ENCODE assay signal across 8 mouse cellular contexts in the genomic region with DNA sequence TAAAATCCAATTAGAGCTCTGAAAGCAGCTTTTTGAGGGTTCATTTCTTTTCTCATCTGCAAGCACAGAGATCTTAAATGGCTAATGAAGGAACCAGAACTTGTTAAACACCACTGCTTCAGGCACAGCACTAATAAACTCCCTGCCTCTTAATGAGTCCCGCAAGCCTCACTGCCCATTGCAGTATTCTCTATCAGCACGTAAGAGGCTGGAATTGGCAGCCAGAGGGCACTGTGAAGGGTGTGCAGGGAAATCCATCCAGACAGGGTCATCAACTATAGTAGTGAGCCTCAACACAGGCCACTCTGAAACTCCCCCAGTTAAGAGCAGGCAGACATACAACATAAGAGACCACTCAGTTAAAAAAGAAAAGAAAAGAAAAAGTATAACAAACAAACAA. TPM values are rescaled to one million over a fixed set of nuclear protein-coding genes. Genes with fewer than 3 reads are reported as not detected.
DNase-seq lines count a peak whose midpoint lies in the region; ATAC-seq lines count a peak whose summit lies in the region.

No protein-coding gene starts in this region.

- peak overlapping the region; percentile 97 for H3K4me2 ChIP-seq in neural tube, embryonic 14.5 days (ENCODE audit: low read depth, low read length)

- peaks cover 3% of the 10 kb centered on the region for H3K27me3 ChIP-seq in megakaryocyte, embryonic 14.5 days (replicated peaks)
- H3K27me3 ChIP-seq in neural tube, embryonic 14.5 days (ENCODE audit: control insufficient read depth, insufficient read depth, low read length) = no peaks in the 10 kb centered on the region

- H3K4me1 ChIP-seq in megakaryocyte, embryonic 14.5 days = peaks cover 51% of the 10 kb centered on the region
- peaks cover 16% of the 10 kb centered on the region; the same call in 1 of the 2 replicates for H3K4me1 ChIP-seq in neural tube, embryonic 14.5 days (ENCODE audit: control insufficient read depth, insufficient read depth, low read length)

- no peak for ATAC-seq in megakaryocyte, adult 5-6 weeks (ENCODE audit: poor library complexity, severe bottlenecking)
- no peak for ATAC-seq in neural tube, embryonic 14.5 days (ENCODE audit: low read depth)

- H3K9ac ChIP-seq in neural tube, embryonic 14.5 days (replicated peaks; ENCODE audit: low read depth, low read length) = no peak overlapping the region

- WGBS in neural tube, embryonic 14.5 days = 11% methylated on average over 2 of the region's 2 CpGs

- peaks cover 12% of the 10 kb centered on the region for H3K36me3 ChIP-seq in megakaryocyte, embryonic 14.5 days (replicated peaks; ENCODE audit: low read length)
- H3K36me3 ChIP-seq in neural tube, embryonic 14.5 days (ENCODE audit: control insufficient read depth, insufficient read depth, low read length) = no peaks in the 10 kb centered on the region

- no peak overlapping the region for H3K27ac ChIP-seq in neural tube, embryonic 14.5 days (ENCODE audit: low read depth, low read length)

- no peaks in the 10 kb centered on the region for H3K9me3 ChIP-seq in megakaryocyte, embryonic 14.5 days
- no peaks in the 10 kb centered on the region for H3K9me3 ChIP-seq in neural tube, embryonic 14.5 days (ENCODE audit: control insufficient read depth, low read length)

- DNase-seq in adrenal gland, postnatal 14 days = peak; percentile 56
- DNase-seq in adrenal gland, adult 2 months = no peak
- DNase-seq in kidney, postnatal 36 days = peak; percentile 64
- no peak for DNase-seq in spleen, postnatal 10 days (ENCODE audit: low spot score in 2 of 2)
- DNase-seq in right cerebral cortex, postnatal 36 days (ENCODE audit: low spot score in 2 of 2) = no peak

- peak overlapping the region; percentile 80 for H3K4me3 ChIP-seq in megakaryocyte, embryonic 14.5 days (replicated peaks)
- H3K4me3 ChIP-seq in neural tube, embryonic 14.5 days (ENCODE audit: low read depth, low read length) = peak overlapping the region; percentile 83; the same call in 1 of the 2 replicates

RNA-seq across cellular contexts. Expression of a gene that starts 1.7 kb away (rescaled TPM):
- 30.6 and 36.6 TPM in 2 replicates for total RNA-seq in adrenal gland, postnatal 14 days (2021)
- total RNA-seq in adrenal gland, adult 2 months (2021) = 10 to 100 TPM; 18.7 to 26.7 TPM
- polyA plus RNA-seq in adrenal gland, adult 2 months (2012; rRNA removed) = 29.0 and 43.2 TPM in 2 replicates
- 3.9 and 8.0 TPM in 2 replicates for polyA plus RNA-seq in megakaryocyte, embryonic 14.5 days (2012; ENCODE audit: insufficient read depth, low replicate concordance)
- 1.7 and 2.3 TPM in 2 replicates for total RNA-seq in megakaryocyte, adult 5-6 weeks (2015)
- 1.1 and 1.7 TPM in 2 replicates for total RNA-seq in megakaryocyte, adult 5-6 weeks (2017)
- 40.3 and 48.4 TPM in 2 replicates for polyA plus RNA-seq in neural tube, embryonic 14.5 days (2014; fragmentation: Nextera tagmentation; extraction: Ambion mirVana)

RNA-seq across cellular contexts. Expression of a gene that starts 34.5 kb away (rescaled TPM):
- total RNA-seq in adrenal gland, postnatal 14 days (2021) = 32.1 and 36.3 TPM in 2 replicates
- total RNA-seq in adrenal gland, adult 2 months (2021) = 10 to 100 TPM; 30.0 to 31.0 TPM
- 85.3 and 95.4 TPM in 2 replicates for polyA plus RNA-seq in adrenal gland, adult 2 months (2012; rRNA removed)
- 21.7 and 25.3 TPM in 2 replicates for polyA plus RNA-seq in megakaryocyte, embryonic 14.5 days (2012; ENCODE audit: insufficient read depth, low replicate concordance)
- 1.2 and 2.9 TPM in 2 replicates for total RNA-seq in megakaryocyte, adult 5-6 weeks (2015)
- 1.5 and 1.9 TPM in 2 replicates for total RNA-seq in megakaryocyte, adult 5-6 weeks (2017)
- polyA plus RNA-seq in neural tube, embryonic 14.5 days (2014; fragmentation: Nextera tagmentation; extraction: Ambion mirVana) = 32.2 and 35.1 TPM in 2 replicates

Comparison
In these comparisons a context has a peak if more than half of its experiments do, and no peak if none do; other contexts are left out.
1. DNase-seq: peak in adrenal gland, postnatal 14 days (single experiment) and kidney, postnatal 36 days (2 of 2); none in adrenal gland, adult 2 months (single experiment), spleen, postnatal 10 days (0 of 2) and right cerebral cortex, postnatal 36 days (0 of 2).